Mouse (Mus musculus) right cerebral cortex, postnatal 25 days (tissue): ENCODE measurements at regions not wholly inside any gene's neighbourhood (a gene's known extent, or its start where the extent isn't known, plus 50 kb on each side); places are given as distances from the start of the nearest gene placed in this dataset.

Experiments
- DNase-seq: peaks from one replicate; pipeline ENCODE4 v3.0.0; 2022

GRCm38 (mm10) chr14:120560416-120560815 lies 82.2 kb downstream of the Rap2a start:
- no peak for DNase-seq

GRCm38 (mm10) chr14:120560987-120561386 lies 82.7 kb downstream of the Rap2a start:
- no peak for DNase-seq

GRCm38 (mm10) chr14:120566945-120567344 lies 88.7 kb downstream of the Rap2a start:
- DNase-seq: no peak

GRCm38 (mm10) chr14:120568054-120568453 lies 89.8 kb downstream of the Rap2a start:
- no peak for DNase-seq

- DNase-seq: no peak
Measured at GRCm38 (mm10) chr14:120572238-120572637, 94.0 kb downstream of the Rap2a start.

- DNase-seq: no peak
Measured at GRCm38 (mm10) chr14:120575202-120575601, 97.0 kb downstream of the Rap2a start.

- DNase-seq: peak; percentile 30
Measured at GRCm38 (mm10) chr14:120578352-120579080, 100.3 kb downstream of the Rap2a start.

GRCm38 (mm10) chr14:120583807-120584206 lies 105.6 kb downstream of the Rap2a start:
- no peak for DNase-seq

- DNase-seq: no peak
Measured at GRCm38 (mm10) chr14:120592191-120592590, 113.9 kb downstream of the Rap2a start.

- DNase-seq: no peak
Measured at GRCm38 (mm10) chr14:120600414-120600935, 122.2 kb downstream of the Rap2a start.

- no peak for DNase-seq
Measured at GRCm38 (mm10) chr14:120601510-120601909, 123.3 kb downstream of the Rap2a start.

- DNase-seq: no peak
Measured at GRCm38 (mm10) chr14:120603849-120604492, 125.7 kb downstream of the Rap2a start.

GRCm38 (mm10) chr14:120607801-120608200 lies 129.6 kb downstream of the Rap2a start:
- DNase-seq: no peak

- no peak for DNase-seq
Measured at GRCm38 (mm10) chr14:120611311-120611710, 133.1 kb downstream of the Rap2a start.

GRCm38 (mm10) chr14:120626223-120626935 lies 148.1 kb downstream of the Rap2a start:
- peak; percentile 55 for DNase-seq

- no peak for DNase-seq
Measured at GRCm38 (mm10) chr14:120626936-120627277, 148.7 kb downstream of the Rap2a start.

GRCm38 (mm10) chr14:120632771-120633170 lies 154.5 kb downstream of the Rap2a start:
- DNase-seq: peak; percentile 12

- DNase-seq: no peak
Measured at GRCm38 (mm10) chr14:120636726-120637400, 158.6 kb downstream of the Rap2a start.

- no peak for DNase-seq
Measured at GRCm38 (mm10) chr14:120637486-120638125, 159.4 kb downstream of the Rap2a start.

GRCm38 (mm10) chr14:120642591-120642990 lies 164.3 kb downstream of the Rap2a start:
- DNase-seq: no peak

- DNase-seq: no peak
Measured at GRCm38 (mm10) chr14:120652034-120652433, 173.8 kb downstream of the Rap2a start.

- peak; percentile 47 for DNase-seq
Measured at GRCm38 (mm10) chr14:120660321-120660781, 182.1 kb downstream of the Rap2a start.
